Mouse (Mus musculus): ENCODE results near the gene Ano8.

Ano8 gene

DNA sequence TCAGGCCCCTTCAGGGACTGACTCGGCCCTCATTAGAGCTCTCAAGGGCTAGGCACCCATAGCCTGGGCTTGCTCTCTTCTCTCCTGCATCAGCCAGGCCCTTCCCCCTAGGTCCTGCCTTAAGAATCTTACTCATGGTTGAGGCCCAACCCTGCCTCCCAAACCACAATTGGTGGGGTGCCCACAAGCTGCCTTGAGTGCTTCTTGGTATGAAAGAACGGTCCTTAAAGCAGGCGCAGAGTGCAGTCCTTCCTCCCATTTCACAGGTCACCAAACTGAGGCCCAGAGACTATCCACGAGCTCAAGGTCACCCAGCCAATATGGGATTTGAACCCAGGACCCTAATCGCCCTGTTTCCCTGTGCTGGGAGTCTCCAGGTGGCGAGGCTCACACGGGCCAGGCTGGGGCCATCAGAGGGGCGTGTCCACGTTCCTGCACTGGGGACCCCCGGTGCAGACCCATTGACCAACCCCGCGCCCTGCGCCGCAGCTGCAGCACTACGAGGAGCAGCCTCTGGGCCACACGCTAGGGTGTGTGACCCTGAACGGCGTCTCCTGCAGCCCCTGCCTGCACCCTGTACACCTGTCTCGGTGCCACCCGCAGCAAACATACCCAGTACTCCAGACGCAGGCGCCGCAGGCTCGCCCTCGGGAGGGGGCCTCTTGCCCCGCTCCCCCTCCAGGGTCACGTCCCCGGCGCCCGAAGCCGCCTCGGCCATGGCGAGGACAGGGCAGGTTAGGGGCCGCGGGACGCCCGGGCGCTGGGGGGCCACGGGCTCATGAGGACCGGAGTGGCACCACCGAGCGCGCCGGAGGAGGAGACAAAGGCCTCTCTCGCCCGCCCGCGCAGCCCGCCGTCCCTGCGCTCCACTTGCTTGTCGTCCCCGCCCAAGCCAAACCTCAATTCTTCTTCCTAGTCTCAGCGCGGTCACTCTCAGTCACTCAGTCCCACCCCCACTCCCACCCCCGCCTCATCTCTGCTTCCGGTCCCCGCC, at the start of gene Ano8:
Gene Ano8 (minus strand): TSS at position 822 of the 994 bp plus-strand sequence.
- peak; percentile 84 for DNase-seq

DNA sequence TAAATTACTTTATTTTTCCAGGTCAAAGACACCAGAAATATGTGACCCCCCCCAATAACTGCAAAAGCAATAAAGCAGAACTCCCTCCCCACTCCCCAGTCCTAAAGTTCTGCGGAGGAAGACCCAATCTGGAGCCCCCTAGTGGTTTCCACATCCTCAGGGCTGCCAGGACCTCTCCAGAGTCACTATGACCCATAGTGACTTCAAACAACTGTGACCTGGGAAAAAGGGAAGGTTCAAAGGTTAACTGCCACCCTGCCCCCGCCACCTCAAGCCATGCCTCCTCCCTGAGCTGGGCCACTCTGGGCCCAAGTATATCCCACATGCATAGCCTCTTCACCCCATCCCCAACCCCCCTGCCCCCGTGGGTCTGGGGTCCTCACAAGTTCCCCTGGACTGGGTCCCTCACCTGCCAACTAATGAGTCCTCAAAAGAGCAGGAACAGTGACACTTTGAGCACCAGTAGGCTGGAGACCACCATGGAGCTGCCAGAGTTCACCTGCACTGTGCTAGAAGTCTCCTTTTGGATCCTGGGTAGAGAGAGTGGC, 48.6 kb upstream of the Ano8 start:
- DNase-seq: no peak

DNA sequence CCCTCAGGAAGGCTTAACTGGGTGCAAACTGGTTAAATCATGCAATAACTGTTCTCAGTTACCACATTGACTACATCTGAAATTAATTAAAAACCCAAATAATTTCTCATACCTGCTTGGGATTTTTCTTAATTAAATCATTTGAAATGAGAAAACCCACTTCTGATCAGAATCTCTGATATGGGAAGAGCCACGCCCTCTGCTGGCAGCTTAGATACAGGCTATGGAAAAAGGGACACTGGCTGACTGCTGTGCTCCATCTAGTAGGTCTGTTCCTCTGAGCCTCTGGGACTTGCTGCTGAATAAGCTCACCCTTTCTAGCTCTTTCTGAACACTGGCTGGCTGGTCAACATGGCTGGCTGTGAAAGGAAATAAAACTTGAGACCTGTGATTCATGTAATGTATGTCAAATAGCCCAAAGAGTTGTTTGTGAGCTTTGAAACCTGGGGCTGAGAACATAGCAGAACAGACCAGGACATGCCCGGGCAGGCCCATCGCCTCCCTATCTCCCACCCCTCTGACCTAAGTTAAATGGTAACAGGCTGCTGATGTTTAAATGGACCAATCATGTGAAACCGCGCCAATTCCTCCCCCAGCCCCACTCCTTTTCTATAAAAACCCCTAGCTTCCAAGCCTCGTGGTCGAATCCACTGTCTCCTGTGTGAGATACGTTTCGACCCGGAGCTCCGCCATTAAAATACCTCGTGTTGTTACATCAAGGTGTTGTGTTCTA, 45.1 kb upstream of the Ano8 start:
- DNase-seq: peak; percentile 46

DNA sequence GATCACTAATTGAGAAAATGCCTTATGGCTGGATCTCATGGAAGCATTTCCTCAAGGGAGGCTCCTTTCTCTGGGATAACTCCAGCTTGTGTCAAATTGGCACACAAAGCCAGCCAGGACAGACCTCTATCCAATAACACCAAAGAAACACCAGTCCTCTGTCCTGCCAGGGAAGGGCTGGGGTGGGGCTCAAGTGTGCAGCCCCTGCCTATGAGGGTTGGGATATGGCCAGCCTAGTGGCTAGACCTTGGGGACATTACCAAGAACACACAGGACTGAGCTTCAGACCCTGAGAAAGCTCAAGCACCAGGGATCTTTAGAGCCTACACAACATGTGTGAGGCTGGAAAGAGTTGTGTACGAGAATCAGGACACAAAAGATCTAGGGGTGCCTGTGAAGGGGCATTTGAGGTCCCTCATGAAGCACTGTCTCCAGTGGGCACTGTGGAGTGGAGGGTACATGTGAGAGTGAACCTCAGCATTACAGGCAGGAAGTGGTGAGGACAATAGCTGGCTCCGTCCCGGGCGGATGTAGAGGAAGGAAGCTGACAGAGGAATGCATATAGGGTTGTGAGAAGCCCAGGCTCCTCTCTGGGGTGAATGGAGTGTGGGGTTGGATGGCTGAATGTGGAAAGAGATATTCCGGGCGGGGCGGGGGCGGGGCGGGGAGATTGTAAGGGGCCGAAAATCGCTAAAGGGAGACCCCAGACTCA, 42.8 kb upstream of the Ano8 start:
- DNase-seq: peak; percentile 59

DNA sequence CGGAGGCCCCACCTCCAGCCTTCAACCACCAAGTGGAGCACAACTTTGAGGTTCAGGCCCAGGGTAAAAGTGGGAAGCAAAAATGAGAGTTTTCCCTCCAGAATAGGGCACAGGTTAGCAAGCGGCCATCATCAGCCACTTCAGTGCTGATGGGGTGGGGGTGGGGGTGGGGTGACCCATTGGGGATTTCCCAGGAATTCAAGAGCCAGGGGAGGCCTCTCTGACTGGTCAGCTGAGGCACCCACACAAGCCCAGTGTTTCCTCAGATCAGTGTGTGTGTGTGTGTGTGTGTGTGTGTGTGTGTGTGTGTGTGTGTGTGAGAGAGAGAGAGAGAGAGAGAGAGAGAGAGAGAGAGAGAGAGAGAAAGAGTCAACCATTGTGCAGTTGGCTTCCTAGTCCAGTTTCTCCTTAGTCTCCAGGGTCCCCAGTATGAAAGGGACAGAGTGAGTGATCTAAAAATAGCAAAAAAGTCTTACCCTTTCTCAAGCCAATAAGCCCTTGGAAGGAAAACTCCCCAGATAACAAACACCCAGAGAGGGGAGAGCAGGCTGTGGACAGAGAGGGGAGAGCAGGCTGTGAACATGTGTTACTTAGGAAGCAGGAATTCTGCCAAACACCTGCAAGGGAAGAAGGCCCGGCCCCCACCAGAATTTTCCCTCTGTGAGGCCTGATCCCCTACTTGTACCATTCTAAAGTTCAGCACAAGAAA, 41.6 kb upstream of the Ano8 start:
- DNase-seq: no peak

DNA sequence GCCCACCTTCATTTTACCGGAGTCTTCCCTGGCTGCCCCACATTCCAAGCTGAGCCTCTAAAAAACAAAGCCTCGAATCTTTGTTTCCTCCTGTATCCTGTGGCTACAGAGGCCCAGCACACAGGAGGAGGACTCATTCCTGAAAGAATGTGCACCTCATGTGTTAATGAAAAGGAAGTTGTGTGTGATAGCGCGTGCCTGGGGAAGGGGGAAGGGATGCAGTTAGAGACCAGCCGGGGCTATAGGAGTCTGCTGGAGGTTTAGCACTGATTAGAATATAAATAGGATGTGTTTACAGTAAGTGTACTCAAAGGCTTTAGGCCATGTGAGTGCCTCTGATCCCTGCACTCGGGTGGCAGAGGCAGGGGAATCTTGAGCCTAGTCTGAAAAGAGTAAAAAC, 40.5 kb upstream of the Ano8 start:
- DNase-seq: no peak

DNA sequence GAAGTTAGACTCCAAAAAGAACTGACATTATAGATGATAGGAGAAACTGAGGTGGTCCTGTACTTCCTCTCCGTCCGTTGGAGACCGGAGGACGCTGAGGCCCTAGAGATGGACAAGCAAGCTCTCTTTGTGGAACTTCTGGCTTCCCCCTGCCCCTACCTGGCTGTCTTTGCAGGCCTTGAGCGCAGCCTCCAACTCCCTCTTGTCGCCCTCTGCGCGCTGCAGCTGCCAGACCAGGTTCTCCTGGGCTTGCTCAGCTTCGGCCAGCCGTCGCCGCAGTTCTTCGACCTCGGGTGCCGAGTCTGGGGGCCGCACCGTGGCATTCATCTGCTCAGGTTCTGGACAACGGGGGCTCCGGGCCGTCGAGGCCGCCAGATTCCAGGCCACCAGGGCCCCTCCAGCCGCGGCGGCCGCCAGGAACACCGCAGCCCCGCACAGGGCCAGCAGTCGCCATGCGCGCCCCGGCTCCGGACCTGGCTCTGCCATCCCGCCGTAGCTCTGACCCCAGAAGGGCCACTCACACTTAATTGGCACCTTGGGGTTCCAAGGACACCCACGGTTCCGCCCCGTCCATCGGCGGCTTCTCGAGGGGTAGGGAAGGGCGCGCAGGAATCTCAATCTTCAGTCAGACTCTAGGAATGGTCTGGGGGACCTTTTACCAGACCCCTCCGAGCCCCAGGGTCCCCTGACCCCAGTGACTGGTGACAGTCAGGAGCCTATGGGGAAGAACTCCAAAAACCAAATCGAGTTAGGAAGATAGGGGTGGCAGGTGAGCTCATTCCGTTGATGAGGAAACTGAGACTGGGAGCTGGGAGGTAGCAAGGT, 39.7 kb upstream of the Ano8 start, which contains the start of gene Ccdc194:
Gene Ccdc194 (minus strand): TSS at position 486 of the 825 bp plus-strand sequence.
- no peak for DNase-seq

DNA sequence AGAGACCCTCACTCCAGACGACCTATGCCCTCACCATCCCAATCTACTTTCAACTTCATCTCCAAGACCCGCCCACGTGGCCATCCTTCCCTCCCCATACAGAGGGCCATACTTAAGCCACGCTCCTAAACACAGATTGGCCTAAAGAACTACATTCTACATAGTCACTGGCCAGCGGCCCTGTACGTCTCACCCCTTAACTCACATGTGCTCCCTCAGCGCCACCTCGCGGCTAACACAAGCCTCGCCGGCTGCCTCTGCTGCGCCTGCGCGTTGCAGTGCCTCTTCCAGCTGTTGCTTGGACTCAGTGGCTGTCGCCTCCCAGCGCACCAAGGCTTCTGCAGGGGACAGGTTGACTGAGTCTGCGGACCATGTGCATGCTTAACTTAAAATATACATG, 35.9 kb upstream of the Ano8 start:
- DNase-seq: peak; percentile 98

DNA sequence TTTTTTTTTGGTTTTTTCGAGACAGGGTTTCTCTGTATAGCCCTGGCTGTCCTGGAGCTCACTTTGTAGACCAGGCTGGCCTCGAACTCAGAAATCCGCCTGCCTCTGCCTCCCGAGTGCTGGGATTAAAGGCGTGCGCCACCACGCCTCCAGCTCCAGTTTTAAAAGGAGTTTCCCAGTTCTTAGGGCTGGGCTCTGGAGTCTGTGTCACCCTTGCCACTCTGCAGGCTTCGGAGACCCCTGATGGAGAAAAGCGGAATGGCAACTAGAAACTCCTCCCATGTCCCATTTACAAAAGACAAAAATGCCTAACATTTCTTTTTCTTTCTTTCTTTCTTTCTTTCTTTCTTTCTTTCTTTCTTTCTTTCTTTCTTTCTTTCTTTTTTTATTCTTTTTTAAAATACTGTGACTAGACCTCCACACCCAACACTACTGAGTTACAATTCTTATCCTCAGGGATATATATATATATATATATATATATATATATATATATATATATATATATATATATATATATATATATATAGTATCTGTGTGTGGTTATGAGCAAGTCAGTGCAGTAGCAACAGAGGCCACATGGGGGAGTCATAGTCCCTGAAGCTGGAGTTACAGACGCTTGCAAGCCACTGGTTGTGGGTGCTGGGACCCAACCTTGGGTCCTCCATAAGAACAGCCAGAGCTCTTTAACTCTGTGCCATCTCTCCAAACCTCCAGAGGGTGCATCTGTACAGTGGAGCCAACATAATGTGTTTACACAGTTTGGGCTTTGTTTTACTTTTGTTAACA, 33.5 kb upstream of the Ano8 start:
- peak; percentile 83 for DNase-seq

DNA sequence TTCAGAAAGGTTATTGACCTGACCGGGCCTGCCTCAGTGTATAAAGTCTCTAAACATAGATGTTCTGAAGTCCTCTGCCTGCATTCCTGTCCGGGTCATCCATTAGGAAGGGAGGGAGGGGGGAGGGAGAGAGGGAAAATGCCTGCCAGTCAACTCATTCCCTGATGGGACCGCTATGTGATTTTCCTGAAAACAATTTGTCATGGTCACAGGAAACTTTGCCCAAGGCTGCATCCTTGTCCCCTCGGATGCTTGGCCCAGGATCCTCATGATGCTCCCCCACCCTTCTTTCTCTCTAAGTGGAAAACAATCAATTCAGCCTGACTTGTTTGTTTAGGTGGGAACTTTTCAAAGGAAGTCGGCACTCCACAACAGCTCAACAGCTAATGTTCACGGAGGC, 31.0 kb upstream of the Ano8 start:
- DNase-seq: no peak

DNA sequence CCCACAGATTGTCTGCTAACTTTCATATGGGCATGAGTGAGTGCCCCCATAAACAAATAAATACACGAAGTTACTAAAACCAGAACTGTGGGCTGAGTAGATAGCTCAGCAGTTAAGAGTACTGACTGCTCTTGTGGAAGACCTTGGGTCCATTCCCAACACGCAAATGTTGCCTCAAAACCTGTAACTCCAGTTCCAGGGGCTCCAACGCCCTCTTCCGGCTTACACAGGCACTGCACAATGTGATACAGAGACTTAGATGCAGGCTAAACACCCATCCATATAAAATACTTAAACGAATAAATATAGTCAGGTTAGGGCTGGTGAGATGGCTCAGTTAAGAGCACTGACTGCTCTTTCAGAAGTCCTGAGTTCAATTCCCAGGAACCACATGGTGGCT, 29.3 kb upstream of the Ano8 start:
- no peak for DNase-seq

DNA sequence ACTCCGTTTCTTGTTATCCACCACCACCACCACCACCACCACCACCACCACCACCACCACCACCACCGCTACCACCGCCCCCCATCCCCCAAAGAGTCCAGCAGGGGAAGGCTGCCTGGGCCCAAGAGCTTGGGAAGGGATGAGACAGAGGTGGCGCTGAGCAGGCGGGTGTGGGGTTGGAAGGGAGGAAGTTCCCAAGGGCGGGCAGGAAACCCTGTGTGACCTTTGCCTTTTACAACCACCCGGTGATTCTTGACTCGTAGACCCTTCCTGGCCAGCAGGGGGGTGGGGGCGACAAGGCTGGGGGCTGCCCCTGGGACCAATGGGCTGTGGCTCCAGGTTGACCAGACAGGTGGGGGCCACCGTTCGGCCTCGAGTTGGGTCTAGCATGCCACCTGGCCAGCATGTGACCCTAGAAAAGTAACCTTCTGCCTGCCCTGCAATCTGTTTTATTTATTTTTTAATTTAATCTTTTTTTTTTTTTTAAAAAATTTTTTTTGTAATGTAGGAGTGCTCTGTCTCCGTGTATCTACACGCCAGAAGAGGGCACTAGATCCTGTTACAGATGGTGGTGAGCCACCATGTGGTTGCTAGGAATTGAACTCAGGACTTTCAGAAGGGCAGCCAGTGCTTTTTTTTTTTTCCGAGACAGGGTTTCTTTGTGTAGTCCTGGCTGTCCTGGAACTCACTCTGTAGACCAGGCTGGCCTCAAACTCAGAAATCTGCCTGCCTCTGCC, 27.4 kb upstream of the Ano8 start:
- no peak for DNase-seq

DNA sequence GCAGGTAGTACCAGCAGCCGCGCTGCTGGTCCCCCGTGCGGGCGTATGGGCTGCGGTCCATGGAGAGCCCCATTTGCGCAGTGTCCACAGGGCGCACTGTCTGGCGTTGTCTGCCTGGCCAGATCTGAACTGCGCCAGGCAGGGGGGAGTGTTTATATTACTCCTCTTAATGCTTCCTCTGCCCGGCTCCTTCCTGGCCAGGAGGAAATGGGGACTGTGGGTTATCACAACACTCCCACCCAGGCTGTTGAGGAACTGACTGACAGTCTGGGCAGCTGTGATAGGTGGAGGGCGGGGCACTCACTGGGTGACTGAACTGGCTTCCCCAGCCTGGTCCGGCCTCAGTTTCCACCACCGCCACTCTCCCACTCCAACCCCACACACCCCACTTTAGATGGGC, 25.9 kb upstream of the Ano8 start, which contains the start of gene Plvap:
Gene Plvap (minus strand): TSS at position 109 of the 400 bp plus-strand sequence.
- DNase-seq: peak; percentile 62

DNA sequence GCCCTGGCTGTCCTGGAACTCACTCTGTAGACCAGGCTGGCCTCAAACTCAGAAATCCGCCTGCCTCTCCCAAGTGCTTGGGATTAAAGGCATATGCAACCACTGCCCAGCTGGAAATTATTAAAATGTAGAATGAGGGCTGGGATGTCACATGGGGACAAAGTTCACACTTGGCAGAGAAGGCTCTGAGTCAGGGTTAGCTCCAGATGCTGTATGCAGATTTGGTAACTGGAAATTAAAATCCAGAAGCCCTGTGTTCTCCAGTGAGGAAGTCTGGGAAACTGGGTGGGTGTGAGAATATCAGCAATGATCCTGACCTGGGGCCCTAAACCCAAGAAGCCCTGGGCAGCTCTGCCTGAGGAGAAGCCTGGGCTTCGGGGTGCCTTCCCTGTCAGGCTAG, 23.6 kb upstream of the Ano8 start:
- no peak for DNase-seq

DNA sequence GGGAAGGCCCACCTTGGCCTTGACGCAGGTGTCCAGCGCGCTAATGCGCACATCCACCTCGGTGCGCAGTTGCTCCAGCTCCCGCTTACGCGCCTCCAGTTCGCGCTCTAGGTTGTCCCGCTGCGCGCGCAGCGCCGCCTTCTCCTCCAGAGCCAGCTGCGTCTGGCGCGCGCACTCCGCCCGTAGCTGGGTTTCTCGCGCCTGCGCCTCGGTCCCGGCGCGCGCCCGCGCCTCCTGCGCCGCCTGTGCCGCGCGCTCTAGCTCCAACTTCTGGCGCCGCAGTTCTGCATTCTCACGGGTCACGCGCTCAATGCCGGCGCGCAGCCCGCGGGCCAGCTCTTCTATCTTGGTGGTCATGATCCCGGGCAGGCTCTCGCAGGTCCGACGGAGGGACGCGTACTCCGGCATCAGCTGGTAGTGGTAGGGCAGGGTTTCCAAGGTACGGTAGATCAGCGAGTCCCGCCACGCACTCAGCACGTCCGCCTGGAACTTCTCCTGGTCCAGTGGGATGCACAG, 21.9 kb upstream of the Ano8 start:
- peak; percentile 70 for DNase-seq

DNA sequence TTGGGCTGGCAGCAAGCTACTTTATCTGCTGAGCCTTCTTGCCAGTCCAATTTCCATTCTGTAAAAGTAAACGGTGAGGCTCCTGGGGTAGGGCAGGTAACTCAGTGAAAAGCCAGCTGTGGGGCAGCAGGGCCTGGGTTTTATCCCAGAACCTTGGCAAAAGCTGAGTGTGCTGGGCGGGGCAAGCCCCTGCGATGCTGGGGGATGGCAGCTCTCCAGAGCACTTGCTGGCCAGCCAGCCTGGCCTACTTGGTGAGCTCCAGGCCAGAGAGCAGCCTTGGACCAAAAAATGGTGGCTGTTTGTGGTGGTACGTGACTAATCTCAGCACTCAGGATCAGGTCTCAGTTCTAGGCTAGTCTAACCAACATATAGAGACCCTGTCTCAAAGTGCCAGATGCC, 20.2 kb upstream of the Ano8 start:
- DNase-seq: peak; percentile 46

DNA sequence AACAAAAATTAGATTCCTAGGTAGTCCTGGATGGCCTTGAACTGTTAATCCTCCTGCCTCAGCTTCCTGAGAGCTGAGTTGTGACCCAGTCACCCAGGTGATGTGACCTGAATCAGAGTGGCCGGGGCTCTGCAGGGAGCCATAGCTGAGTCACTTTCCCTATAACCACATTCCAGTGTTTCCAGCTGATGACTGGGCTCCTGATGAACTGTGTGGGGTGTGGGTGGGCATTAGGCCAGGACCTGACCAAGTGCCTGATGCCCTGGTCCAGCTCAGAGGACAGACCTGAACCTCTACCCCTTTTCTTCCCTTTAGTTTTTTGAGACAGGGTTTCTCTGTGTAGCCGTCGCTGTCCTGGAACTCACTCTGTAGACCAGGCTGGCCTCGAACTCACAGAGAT, 19.6 kb upstream of the Ano8 start:
- DNase-seq: no peak

DNA sequence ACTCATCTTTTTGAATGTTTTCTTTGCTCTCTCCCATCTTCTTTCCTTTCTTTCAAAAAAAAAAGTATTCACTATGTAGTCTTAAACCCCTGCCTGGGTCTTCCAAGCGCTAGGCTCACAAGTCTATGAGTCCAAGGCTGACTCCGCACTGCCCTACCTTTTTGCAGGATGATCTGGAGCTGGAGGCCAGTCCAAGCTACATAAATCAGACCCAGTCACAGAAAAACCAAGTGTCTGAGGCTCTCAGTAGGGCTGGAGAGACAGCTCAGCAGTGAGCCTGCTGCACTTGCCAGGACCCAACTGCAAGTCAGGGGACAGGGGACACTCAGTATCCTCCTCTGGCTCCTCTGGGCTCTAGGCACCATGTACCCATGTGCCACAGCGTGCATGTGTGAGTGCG, 18.6 kb upstream of the Ano8 start:
- DNase-seq: no peak

All from lung, postnatal 14 days (tissue).